21 mouse cellular contexts compared by ENCODE assay signal in genomic region chr4:16316481-16316880, GRCm38 (mm10).
A peak's percentile ranks its signal among the peaks of the same experiment; 100 is the strongest.
DNase-seq lines count a peak whose midpoint lies in the region; TF ChIP-seq lines count a peak whose summit lies in the region.
"Had no signal": no experiment of that assay in that cellular context is flagged by ENCODE, and none has a peak within 500 bp of the region (broad histone marks: within the 10 kb centered on the region; RNA-seq: fewer than 3 reads in every experiment).

No protein-coding gene starts in this region.

- no peak overlapping the region for H3K9ac ChIP-seq in MEL (ENCODE audit: control insufficient read depth, low read depth, low read length, poor library complexity, severe bottlenecking)
- H3K9ac ChIP-seq: embryonic facial prominence, embryonic 12.5 days; forebrain, embryonic 13.5 days; forebrain, embryonic 15.5 days; forebrain, postnatal 0 days had no signal

- no peak for TF ChIP-seq EP300 in MEL (IDR thresholded peaks at IDR 0.05; ENCODE audit: low read depth in 1 of 2, low read length in 2 of 2)

- H3K36me3 ChIP-seq in MEL (ENCODE audit: control insufficient read depth in 1 of 2, insufficient read depth in 2 of 2, low read length in 2 of 2): no peaks in the 10 kb centered on the region
- H3K36me3 ChIP-seq: embryonic facial prominence, embryonic 10.5 days; embryonic facial prominence, embryonic 12.5 days; forebrain, embryonic 15.5 days; G1E had no signal

- TF ChIP-seq CTCF in MEL (IDR thresholded peaks at IDR 0.05 in 2 of 3, conservative IDR thresholded peaks at IDR 0.05 in 1 of 3; ENCODE audit: control insufficient read depth in 1 of 3, insufficient read depth in 1 of 3, low read depth in 2 of 3, low read length in 3 of 3, poor library complexity in 1 of 3, severe bottlenecking in 1 of 3): peak in 1 of 3 experiments; percentile 1; a peak in 1 of 6 replicates

- H3K9me3 ChIP-seq in MEL (replicated peaks; ENCODE audit: insufficient read depth, low read length): no peaks in the 10 kb centered on the region
- H3K9me3 ChIP-seq: embryonic facial prominence, embryonic 10.5 days; forebrain, embryonic 13.5 days; G1E had no signal

- no peaks in the 10 kb centered on the region for H3K79me2 ChIP-seq in MEL (ENCODE audit: control insufficient read depth, insufficient read depth, low read length, poor library complexity)

- no peaks in the 10 kb centered on the region for H3K27me3 ChIP-seq in MEL (ENCODE audit: control insufficient read depth in 1 of 2, insufficient read depth in 2 of 2, low read length in 2 of 2)
- H3K27me3 ChIP-seq: CH12.LX; embryonic facial prominence, embryonic 12.5 days; forebrain, embryonic 13.5 days; forebrain, embryonic 15.5 days had no signal

- H3K4me1 ChIP-seq in MEL (ENCODE audit: control insufficient read depth in 1 of 2, insufficient read depth in 2 of 2, low read length in 2 of 2): no peaks in the 10 kb centered on the region
- H3K4me1 ChIP-seq: embryonic facial prominence, embryonic 10.5 days; embryonic facial prominence, embryonic 12.5 days; forebrain, embryonic 13.5 days; forebrain, embryonic 15.5 days had no signal

- TF ChIP-seq RAD21 in MEL (IDR thresholded peaks at IDR 0.05; ENCODE audit: low read depth, low read length): no peak

- no peak overlapping the region for H3K27ac ChIP-seq in MEL (ENCODE audit: control insufficient read depth, low read depth, low read length)
- H3K27ac ChIP-seq: embryonic facial prominence, embryonic 10.5 days; embryonic facial prominence, embryonic 12.5 days; forebrain, embryonic 13.5 days; forebrain, embryonic 15.5 days had no signal

- no peak for TF ChIP-seq POLR2A in MEL (IDR thresholded peaks at IDR 0.05; ENCODE audit: control insufficient read depth in 1 of 2, insufficient read depth in 1 of 2, low read depth in 1 of 2, low read length in 2 of 2, poor library complexity in 1 of 2)

- DNase-seq in ES-CJ7 (ENCODE audit: low read depth, low spot score) (peak; percentile 57), MEL (ENCODE audit: low read depth, low spot score) (peak; percentile 2), ZHBTc4 (ENCODE audit: low read depth, low spot score) (peak; percentile 30)
- DNase-seq in adrenal gland, adult 2 months: no peak
- DNase-seq in thymus, postnatal 4 days: no peak
- DNase-seq: adrenal gland, adult 8-10 months; adrenal gland, postnatal 14 days; adrenal gland, postnatal 36 days; B cell, adult 2 months; cerebellum, adult 11-12 months; cerebellum, adult 2 months; cerebellum, adult 9-10 months; cerebellum, postnatal 10 days; cerebellum, postnatal 25 days; forebrain, postnatal 0 days had no signal

- no peak overlapping the region for H3K4me3 ChIP-seq in MEL (ENCODE audit: control insufficient read depth in 1 of 2, insufficient read depth in 1 of 2, low read depth in 2 of 2, low read length in 2 of 2)
- H3K4me3 ChIP-seq: embryonic facial prominence, embryonic 10.5 days; embryonic facial prominence, embryonic 12.5 days; forebrain, embryonic 13.5 days; forebrain, embryonic 15.5 days had no signal

TF ChIP-seq in MEL, 35 proteins besides CTCF, POLR2A, EP300 and RAD21:
- no peak for TF ChIP-seq POLR2AphosphoS2 (IDR thresholded peaks at IDR 0.05; ENCODE audit: low read length)
- TF ChIP-seq GATA1 (IDR thresholded peaks at IDR 0.05; ENCODE audit: low read depth, low read length): no peak
- TF ChIP-seq GABPA (IDR thresholded peaks at IDR 0.05; ENCODE audit: low read depth, low read length): no peak
- no peak for TF ChIP-seq RCOR1 (IDR thresholded peaks at IDR 0.05; ENCODE audit: low read depth, low read length)
- TF ChIP-seq HCFC1 (IDR thresholded peaks at IDR 0.05; ENCODE audit: low read depth, low read length): no peak
- no peak for TF ChIP-seq ZMIZ1 (IDR thresholded peaks at IDR 0.05; ENCODE audit: low read depth, low read length)
- TF ChIP-seq SMC3 (IDR thresholded peaks at IDR 0.05; ENCODE audit: low read depth, low read length): no peak
- no peak for TF ChIP-seq ZKSCAN1 (IDR thresholded peaks at IDR 0.05; ENCODE audit: low read depth, low read length)
- no peak for TF ChIP-seq ELF1 (IDR thresholded peaks at IDR 0.05; ENCODE audit: low read depth, low read length)
- no peak for TF ChIP-seq MEF2A (IDR thresholded peaks at IDR 0.05; ENCODE audit: extremely low read depth, insufficient replicate concordance, low read depth, low read length, poor library complexity, severe bottlenecking)
- no peak for TF ChIP-seq CHD2 (IDR thresholded peaks at IDR 0.05; ENCODE audit: low read length)
- no peak for TF ChIP-seq NRF1 (IDR thresholded peaks at IDR 0.05; ENCODE audit: insufficient read depth, low read depth, low read length, poor library complexity, severe bottlenecking)
- no peak for TF ChIP-seq MXI1 (IDR thresholded peaks at IDR 0.05; ENCODE audit: low read depth, low read length)
- no peak for TF ChIP-seq NELFE (IDR thresholded peaks at IDR 0.05; ENCODE audit: low read depth, low read length)
- TF ChIP-seq MAFK (IDR thresholded peaks at IDR 0.05; ENCODE audit: borderline replicate concordance, low read depth, low read length): no peak
- TF ChIP-seq MYC (IDR thresholded peaks at IDR 0.05; ENCODE audit: low read depth, low read length): no peak
- TF ChIP-seq TCF12 (IDR thresholded peaks at IDR 0.05; ENCODE audit: low read depth, low read length): no peak
- no peak for TF ChIP-seq JUND (IDR thresholded peaks at IDR 0.05; ENCODE audit: low read depth, low read length)

Comparison
In these comparisons a context has a peak if more than half of its experiments do, and no peak if none do; other contexts are left out.
1. DNase-seq: peak in ES-CJ7 (single experiment), MEL (single experiment) and ZHBTc4 (single experiment); none in adrenal gland, adult 2 months (single experiment) and thymus, postnatal 4 days (single experiment).